Mouse (Mus musculus): ENCODE results near the gene Siglecf. TPM values are rescaled to one million over a fixed set of nuclear protein-coding genes. Genes with fewer than 3 reads are reported as not detected.

The Siglecf gene
- polyA plus RNA-seq (2012; fragmentation: generic; extraction: Trizol) = not detected
- long read RNA-seq, experiment 1 = 0 reads
- long read RNA-seq, experiment 2 = 0 reads

DNA sequence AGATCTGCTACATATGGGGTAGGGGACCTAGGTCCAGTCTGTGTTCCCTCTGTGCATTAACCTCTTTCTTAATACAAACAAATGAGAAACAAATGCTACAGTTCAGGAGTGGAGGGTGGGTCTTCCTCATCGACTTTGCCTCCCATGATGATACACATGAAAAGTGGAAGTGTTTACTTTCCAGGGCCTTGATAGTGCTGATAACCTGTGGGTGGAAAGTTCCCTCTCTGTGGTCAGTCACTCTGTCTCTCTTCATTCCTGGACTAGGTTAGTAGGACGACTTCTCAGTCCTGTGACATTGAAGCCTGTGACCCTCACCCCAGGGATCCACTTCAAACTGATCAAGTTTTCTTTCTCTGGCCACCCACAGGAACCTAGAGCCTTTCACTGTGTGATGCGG is at the start of gene Siglecf:
TSS of gene Siglecf (plus strand) at position 188 of the 400 bp plus-strand sequence.
- Histone ChIP-seq H3K27me3 (ENCODE audit: control insufficient read depth, insufficient read depth, insufficient read length) (no peaks in the 10 kb centered on the region), H3K36me3 (ENCODE audit: control insufficient read depth, insufficient read depth) (no peaks in the 10 kb centered on the region), H3K79me3 (ENCODE audit: low read depth) (no peaks in the 10 kb centered on the region), H3K4me3 (ENCODE audit: insufficient read depth, poor library complexity, severe bottlenecking) (no peak within 1 kb of the TSS), H3ac (ENCODE audit: control insufficient read depth, insufficient read length, low read depth) (no peak within 1 kb of the TSS), H3K79me2 (ENCODE audit: control insufficient read depth, insufficient read depth) (no peaks in the 10 kb centered on the region)
- TF ChIP-seq FOSL1 (IDR thresholded peaks at IDR 0.05; ENCODE audit: insufficient read depth, low read length, poor library complexity, severe bottlenecking) (no peak), MYOD1 (IDR thresholded peaks at IDR 0.05; ENCODE audit: control insufficient read depth, insufficient read length, low read depth) (no peak), USF1 (IDR thresholded peaks at IDR 0.05; ENCODE audit: low read depth) (no peak)

DNA sequence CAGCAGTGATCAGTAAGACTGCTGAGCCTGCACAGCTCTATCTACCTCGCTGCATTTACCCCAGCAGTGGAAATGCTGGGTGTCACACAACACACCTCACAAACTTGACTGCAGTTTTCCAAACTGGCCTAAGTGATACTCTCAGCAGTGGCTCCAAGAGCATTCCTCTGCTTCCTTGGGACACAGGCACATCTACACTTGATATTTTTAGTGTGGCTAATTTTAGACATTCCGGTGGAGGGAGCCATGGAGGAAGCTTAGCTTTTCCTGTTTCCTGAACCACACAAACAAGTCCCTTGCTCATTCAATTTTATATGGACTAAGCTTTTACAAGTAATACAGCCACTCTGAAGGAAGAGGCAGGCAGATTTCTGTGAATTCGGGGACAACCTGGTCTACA is 45.9 kb upstream of the Siglecf start:
- Histone ChIP-seq H3K27me3 (ENCODE audit: control insufficient read depth, insufficient read depth, insufficient read length) (no peaks in the 10 kb centered on the region), H3K79me2 (ENCODE audit: control insufficient read depth, insufficient read depth) (peaks cover 21% of the 10 kb centered on the region), H3K4me3 (ENCODE audit: insufficient read depth, poor library complexity, severe bottlenecking) (no peak overlapping the region), H3K36me3 (ENCODE audit: control insufficient read depth, insufficient read depth) (peaks cover 69% of the 10 kb centered on the region), H3ac (ENCODE audit: control insufficient read depth, insufficient read length, low read depth) (no peak overlapping the region), H3K79me3 (ENCODE audit: low read depth) (peaks cover 3% of the 10 kb centered on the region)
- no peak for TF ChIP-seq CTCF (IDR thresholded peaks at IDR 0.05; ENCODE audit: control insufficient read depth, insufficient read depth, insufficient read length)
- no peak for TF ChIP-seq CEBPB (IDR thresholded peaks at IDR 0.05; ENCODE audit: low read depth)
- no peak for TF ChIP-seq USF1 (IDR thresholded peaks at IDR 0.05; ENCODE audit: low read depth)
- TF ChIP-seq MYOG (IDR thresholded peaks at IDR 0.05; ENCODE audit: control insufficient read depth, extremely low read depth, insufficient read length) = no peak
- no peak for TF ChIP-seq FOSL1 (IDR thresholded peaks at IDR 0.05; ENCODE audit: insufficient read depth, low read length, poor library complexity, severe bottlenecking)
- no peak for TF ChIP-seq MYOD1 (IDR thresholded peaks at IDR 0.05; ENCODE audit: control insufficient read depth, insufficient read length, low read depth)
- TF ChIP-seq MAX (IDR thresholded peaks at IDR 0.05) = no peak

GRCm38 (mm10) chr7:43309069-43309468 is 42.1 kb upstream of the Siglecf start:
- H3K4me3 ChIP-seq (ENCODE audit: insufficient read depth, poor library complexity, severe bottlenecking) = no peak overlapping the region
- H3K79me3 ChIP-seq (ENCODE audit: low read depth) = peaks cover 14% of the 10 kb centered on the region
- H3K36me3 ChIP-seq (ENCODE audit: control insufficient read depth, insufficient read depth) = peaks cover 37% of the 10 kb centered on the region
- peaks cover 43% of the 10 kb centered on the region for H3K79me2 ChIP-seq (ENCODE audit: control insufficient read depth, insufficient read depth)
- no peak for TF ChIP-seq MAX (IDR thresholded peaks at IDR 0.05)
- H3ac ChIP-seq (ENCODE audit: control insufficient read depth, insufficient read length, low read depth) = no peak overlapping the region
- H3K27me3 ChIP-seq (ENCODE audit: control insufficient read depth, insufficient read depth, insufficient read length) = no peaks in the 10 kb centered on the region

- Histone ChIP-seq H3K4me3 (ENCODE audit: insufficient read depth, poor library complexity, severe bottlenecking) (no peak overlapping the region), H3K79me2 (ENCODE audit: control insufficient read depth, insufficient read depth) (peaks cover 36% of the 10 kb centered on the region), H3ac (ENCODE audit: control insufficient read depth, insufficient read length, low read depth) (no peak overlapping the region), H3K27me3 (ENCODE audit: control insufficient read depth, insufficient read depth, insufficient read length) (no peaks in the 10 kb centered on the region), H3K36me3 (ENCODE audit: control insufficient read depth, insufficient read depth) (peaks cover 32% of the 10 kb centered on the region), H3K79me3 (ENCODE audit: low read depth) (peaks cover 11% of the 10 kb centered on the region)
- TF ChIP-seq MAX (IDR thresholded peaks at IDR 0.05) (no peak), CEBPB (IDR thresholded peaks at IDR 0.05; ENCODE audit: low read depth) (no peak), MYOG (IDR thresholded peaks at IDR 0.05; ENCODE audit: control insufficient read depth, extremely low read depth, insufficient read length) (no peak), MYOD1 (IDR thresholded peaks at IDR 0.05; ENCODE audit: control insufficient read depth, insufficient read length, low read depth) (no peak), FOSL1 (IDR thresholded peaks at IDR 0.05; ENCODE audit: insufficient read depth, low read length, poor library complexity, severe bottlenecking) (no peak), CTCF (IDR thresholded peaks at IDR 0.05; ENCODE audit: control insufficient read depth, insufficient read depth, insufficient read length) (no peak), USF1 (IDR thresholded peaks at IDR 0.05; ENCODE audit: low read depth) (no peak)
These were observed 39.5 kb upstream of the Siglecf start for GRCm38 (mm10) chr7:43311632-43312031.

- peaks cover 25% of the 10 kb centered on the region for H3K36me3 ChIP-seq (ENCODE audit: control insufficient read depth, insufficient read depth)
These were observed 38.6 kb upstream of the Siglecf start for GRCm38 (mm10) chr7:43312386-43313012.

GRCm38 (mm10) chr7:43313013-43313428 is 38.1 kb upstream of the Siglecf start, which contains the start of gene Zfp715:
Gene Zfp715, minus strand, starts transcription at chr7:43313294.
- Histone ChIP-seq H3ac (ENCODE audit: control insufficient read depth, insufficient read length, low read depth) (peak within 1 kb of the TSS; percentile 74), H3K27me3 (ENCODE audit: control insufficient read depth, insufficient read depth, insufficient read length) (no peaks in the 10 kb centered on the region), H3K36me3 (ENCODE audit: control insufficient read depth, insufficient read depth) (peaks cover 20% of the 10 kb centered on the region), H3K79me3 (ENCODE audit: low read depth) (peaks cover 11% of the 10 kb centered on the region), H3K79me2 (ENCODE audit: control insufficient read depth, insufficient read depth) (peaks cover 33% of the 10 kb centered on the region), H3K4me3 (ENCODE audit: insufficient read depth, poor library complexity, severe bottlenecking) (peak within 1 kb of the TSS; percentile 60)
- TF ChIP-seq MAX (IDR thresholded peaks at IDR 0.05) (peak; percentile 48), USF1 (IDR thresholded peaks at IDR 0.05; ENCODE audit: low read depth) (no peak)

More at GRCm38 (mm10) chr7:43312386-43313012, 38.6 kb upstream of the Siglecf start:
- peak overlapping the region; percentile 74 for H3ac ChIP-seq (ENCODE audit: control insufficient read depth, insufficient read length, low read depth)
- H3K27me3 ChIP-seq (ENCODE audit: control insufficient read depth, insufficient read depth, insufficient read length) = no peaks in the 10 kb centered on the region
- TF ChIP-seq MAX (IDR thresholded peaks at IDR 0.05) = no peak
- no peak for TF ChIP-seq CTCF (IDR thresholded peaks at IDR 0.05; ENCODE audit: control insufficient read depth, insufficient read depth, insufficient read length)
- no peak for TF ChIP-seq CEBPB (IDR thresholded peaks at IDR 0.05; ENCODE audit: low read depth)
- no peak for TF ChIP-seq MYOD1 (IDR thresholded peaks at IDR 0.05; ENCODE audit: control insufficient read depth, insufficient read length, low read depth)
- TF ChIP-seq FOSL1 (IDR thresholded peaks at IDR 0.05; ENCODE audit: insufficient read depth, low read length, poor library complexity, severe bottlenecking) = no peak
- TF ChIP-seq MYOG (IDR thresholded peaks at IDR 0.05; ENCODE audit: control insufficient read depth, extremely low read depth, insufficient read length) = no peak
- peaks cover 36% of the 10 kb centered on the region for H3K79me2 ChIP-seq (ENCODE audit: control insufficient read depth, insufficient read depth)
- H3K4me3 ChIP-seq (ENCODE audit: insufficient read depth, poor library complexity, severe bottlenecking) = peak overlapping the region; percentile 60
- H3K79me3 ChIP-seq (ENCODE audit: low read depth) = peaks cover 11% of the 10 kb centered on the region

Data from C2C12 (cell line).